ENCODE assay signal across 8 mouse cellular contexts in genomic region chr4:122996221-122996617, GRCm38 (mm10). TPM values are rescaled to one million over a fixed set of nuclear protein-coding genes. Genes with fewer than 3 reads are reported as not detected.
A peak's percentile ranks its signal among the peaks of the same experiment; 100 is the strongest.
DNase-seq lines count a peak whose midpoint lies in the region; ATAC-seq and TF ChIP-seq lines count a peak whose summit lies in the region.

No protein-coding gene starts in this region.

- peak overlapping the region; percentile 90 for H3K4me3 ChIP-seq in forebrain, postnatal 0 days (ENCODE audit: low read depth, low read length)
- H3K4me3 ChIP-seq in kidney, embryonic 16.5 days (ENCODE audit: low read length), result peak overlapping the region; percentile 73
- peak overlapping the region; percentile 80 for H3K4me3 ChIP-seq in stomach, postnatal 0 days (ENCODE audit: low read depth, low read length)

- peak overlapping the region; percentile 69 for H3K4me2 ChIP-seq in forebrain, postnatal 0 days (ENCODE audit: low read depth)
- H3K4me2 ChIP-seq in kidney, embryonic 16.5 days (replicated peaks; ENCODE audit: low read depth, low read length), result peak overlapping the region; percentile 99
- peak overlapping the region; percentile 98 for H3K4me2 ChIP-seq in stomach, postnatal 0 days (replicated peaks; ENCODE audit: low read depth)

- peak; percentile 7 for ATAC-seq in forebrain, postnatal 0 days
- ATAC-seq in kidney, embryonic 16.5 days (ENCODE audit: low FRiP score, low TSS enrichment), result peak; percentile 40
- ATAC-seq in megakaryocyte progenitor cell, adult 5-6 weeks (replicated peaks; ENCODE audit: poor library complexity), result peak; percentile 6; the same call in 1 of the 2 replicates
- peak; percentile 32 for ATAC-seq in stomach, postnatal 0 days (ENCODE audit: low FRiP score, low TSS enrichment)

- H3K27me3 ChIP-seq in forebrain, postnatal 0 days (ENCODE audit: insufficient read depth, low read length), result no peaks in the 10 kb centered on the region
- peaks cover 29% of the 10 kb centered on the region; the same call in 1 of the 2 replicates for H3K27me3 ChIP-seq in kidney, embryonic 16.5 days (ENCODE audit: insufficient read depth, low read length)
- H3K27me3 ChIP-seq in stomach, postnatal 0 days (ENCODE audit: control insufficient read depth, insufficient read depth, low read length), result no peaks in the 10 kb centered on the region

- H3K4me1 ChIP-seq in forebrain, postnatal 0 days (ENCODE audit: insufficient read depth), result peaks cover 22% of the 10 kb centered on the region
- peaks cover 31% of the 10 kb centered on the region for H3K4me1 ChIP-seq in kidney, embryonic 16.5 days (ENCODE audit: insufficient read depth, low read length)
- no peaks in the 10 kb centered on the region for H3K4me1 ChIP-seq in stomach, postnatal 0 days (replicated peaks; ENCODE audit: control insufficient read depth, insufficient read depth)

- peak overlapping the region; percentile 87 for H3K9ac ChIP-seq in forebrain, postnatal 0 days
- peak overlapping the region; percentile 77 for H3K9ac ChIP-seq in kidney, embryonic 16.5 days (replicated peaks; ENCODE audit: low read length)
- peak overlapping the region; percentile 78 for H3K9ac ChIP-seq in stomach, postnatal 0 days (ENCODE audit: low read length)

- WGBS in forebrain, postnatal 0 days, result under 1% methylated on average over 32 of the region's 32 CpGs
- WGBS in kidney, embryonic 16.5 days, result under 1% methylated on average over 30 of the region's 32 CpGs
- 0% methylated on average over 28 of the region's 32 CpGs for WGBS in stomach, postnatal 0 days

- no peak for TF ChIP-seq EP300 in stomach, postnatal 0 days (optimal IDR thresholded peaks at IDR 0.05)

- peaks cover 8% of the 10 kb centered on the region; the same call in 1 of the 2 replicates for H3K36me3 ChIP-seq in forebrain, postnatal 0 days (ENCODE audit: insufficient read depth)
- H3K36me3 ChIP-seq in kidney, embryonic 16.5 days (ENCODE audit: insufficient read depth, low read length), result no peaks in the 10 kb centered on the region
- no peaks in the 10 kb centered on the region for H3K36me3 ChIP-seq in stomach, postnatal 0 days (ENCODE audit: control insufficient read depth, insufficient read depth, low read length)

- peak overlapping the region; percentile 94 for H3K27ac ChIP-seq in forebrain, postnatal 0 days (ENCODE audit: low read depth, low read length)
- peak overlapping the region; percentile 69 for H3K27ac ChIP-seq in kidney, embryonic 16.5 days (ENCODE audit: low read length)
- H3K27ac ChIP-seq in stomach, postnatal 0 days (replicated peaks), result peak overlapping the region; percentile 85

- TF ChIP-seq CTCF in forebrain, postnatal 0 days (IDR thresholded peaks at IDR 0.05; ENCODE audit: low read depth), result no peak
- no peak for TF ChIP-seq CTCF in stomach, postnatal 0 days (IDR thresholded peaks at IDR 0.05; ENCODE audit: low read depth)

- no peaks in the 10 kb centered on the region for H3K9me3 ChIP-seq in forebrain, postnatal 0 days (ENCODE audit: low read length)
- H3K9me3 ChIP-seq in kidney, embryonic 16.5 days (ENCODE audit: low read length), result no peaks in the 10 kb centered on the region
- H3K9me3 ChIP-seq in stomach, postnatal 0 days (ENCODE audit: control insufficient read depth, low read length), result no peaks in the 10 kb centered on the region

- peak; percentile 50 for DNase-seq in kidney, adult 18-20 months
- DNase-seq in kidney, adult 11 months, result no peak
- peak; percentile 63 for DNase-seq in adrenal gland, postnatal 10 days
- no peak for DNase-seq in forebrain, postnatal 0 days
- no peak for DNase-seq in stomach, postnatal 0 days (ENCODE audit: low spot score)
- no peak for DNase-seq in embryo, embryonic 11 days

RNA-seq across cellular contexts. Expression of gene Mycl, which starts 0.8 kb away (rescaled TPM):
- 1 to 10 TPM; 3.6 to 5.6 TPM for total RNA-seq in adrenal gland, postnatal 10 days (2021)
- 106 and 113 TPM in 2 replicates for total RNA-seq in forebrain, postnatal 0 days (2014; rRNA removed)
- 65.9 and 67.6 TPM in 2 replicates for polyA plus RNA-seq in forebrain, postnatal 0 days (2015; fragmentation: Nextera tagmentation; extraction: Ambion mirVana)
- 6.8 and 7.0 TPM in 2 replicates for polyA plus RNA-seq in kidney, embryonic 16.5 days (2015; fragmentation: Nextera tagmentation; extraction: Ambion mirVana)
- total RNA-seq in megakaryocyte progenitor cell, adult 5-6 weeks (2015), result 0.12 and 0.54 TPM in 2 replicates
- 0.54 and 2.0 TPM in 2 replicates for total RNA-seq in megakaryocyte progenitor cell, adult 5-6 weeks (2017)
- 14.2 and 17.4 TPM in 2 replicates for polyA plus RNA-seq in stomach, postnatal 0 days (2015; fragmentation: Nextera tagmentation; extraction: Ambion mirVana)

RNA-seq across cellular contexts. Expression of gene Trit1, which starts 20.2 kb away (rescaled TPM):
- 10 to 100 TPM; 19.7 to 22.7 TPM for total RNA-seq in adrenal gland, postnatal 10 days (2021)
- total RNA-seq in forebrain, postnatal 0 days (2014; rRNA removed), result 22.8 and 23.7 TPM in 2 replicates
- 20.4 and 22.1 TPM in 2 replicates for polyA plus RNA-seq in forebrain, postnatal 0 days (2015; fragmentation: Nextera tagmentation; extraction: Ambion mirVana)
- polyA plus RNA-seq in kidney, embryonic 16.5 days (2015; fragmentation: Nextera tagmentation; extraction: Ambion mirVana), result 18.1 and 21.5 TPM in 2 replicates
- 11.3 and 14.5 TPM in 2 replicates for total RNA-seq in megakaryocyte progenitor cell, adult 5-6 weeks (2015)
- total RNA-seq in megakaryocyte progenitor cell, adult 5-6 weeks (2017), result 19.3 and 26.1 TPM in 2 replicates
- 11.6 and 12.0 TPM in 2 replicates for polyA plus RNA-seq in stomach, postnatal 0 days (2015; fragmentation: Nextera tagmentation; extraction: Ambion mirVana)

RNA-seq across cellular contexts. Expression of gene Mfsd2a, which starts 35.2 kb away (rescaled TPM):
- 10 to 100 TPM in 1 of 2 experiments, under 1 TPM in 1; 0.58 to 19.2 TPM for total RNA-seq in adrenal gland, postnatal 10 days (2021)
- 34.7 and 40.7 TPM in 2 replicates for total RNA-seq in forebrain, postnatal 0 days (2014; rRNA removed)
- polyA plus RNA-seq in forebrain, postnatal 0 days (2015; fragmentation: Nextera tagmentation; extraction: Ambion mirVana), result 30.6 and 33.4 TPM in 2 replicates
- polyA plus RNA-seq in kidney, embryonic 16.5 days (2015; fragmentation: Nextera tagmentation; extraction: Ambion mirVana), result 3.1 and 3.4 TPM in 2 replicates
- total RNA-seq in megakaryocyte progenitor cell, adult 5-6 weeks (2015), result 0.10 and 0.22 TPM in 2 replicates
- 0.20 TPM in 1 of 2 replicates, not detected in the other for total RNA-seq in megakaryocyte progenitor cell, adult 5-6 weeks (2017)
- 6.8 and 7.1 TPM in 2 replicates for polyA plus RNA-seq in stomach, postnatal 0 days (2015; fragmentation: Nextera tagmentation; extraction: Ambion mirVana)

Comparison
In these comparisons a context has a peak if more than half of its experiments do, and no peak if none do; other contexts are left out.
1. DNase-seq: peak in kidney, adult 18-20 months (single experiment) and adrenal gland, postnatal 10 days (single experiment); none in kidney, adult 11 months (single experiment), forebrain, postnatal 0 days (single experiment), stomach, postnatal 0 days (single experiment) and embryo, embryonic 11 days (single experiment).
2. RNA of gene Mycl, which starts 0.8 kb away (total RNA-seq): 106 to 113 TPM in forebrain, postnatal 0 days; 3.6 to 5.6 TPM in adrenal gland, postnatal 10 days and 0.12 to 2.0 TPM in megakaryocyte progenitor cell, adult 5-6 weeks; every median in the first group is over 10 times any median in the second.
3. Peak in every context shown above with its lines, with median percentiles within 50 percentile points of each other: ATAC-seq, H3K27ac ChIP-seq, H3K4me2 ChIP-seq, H3K4me3 ChIP-seq and H3K9ac ChIP-seq.